Mouse (Mus musculus): ENCODE measurements around the gene Lrrk1.

DNA sequence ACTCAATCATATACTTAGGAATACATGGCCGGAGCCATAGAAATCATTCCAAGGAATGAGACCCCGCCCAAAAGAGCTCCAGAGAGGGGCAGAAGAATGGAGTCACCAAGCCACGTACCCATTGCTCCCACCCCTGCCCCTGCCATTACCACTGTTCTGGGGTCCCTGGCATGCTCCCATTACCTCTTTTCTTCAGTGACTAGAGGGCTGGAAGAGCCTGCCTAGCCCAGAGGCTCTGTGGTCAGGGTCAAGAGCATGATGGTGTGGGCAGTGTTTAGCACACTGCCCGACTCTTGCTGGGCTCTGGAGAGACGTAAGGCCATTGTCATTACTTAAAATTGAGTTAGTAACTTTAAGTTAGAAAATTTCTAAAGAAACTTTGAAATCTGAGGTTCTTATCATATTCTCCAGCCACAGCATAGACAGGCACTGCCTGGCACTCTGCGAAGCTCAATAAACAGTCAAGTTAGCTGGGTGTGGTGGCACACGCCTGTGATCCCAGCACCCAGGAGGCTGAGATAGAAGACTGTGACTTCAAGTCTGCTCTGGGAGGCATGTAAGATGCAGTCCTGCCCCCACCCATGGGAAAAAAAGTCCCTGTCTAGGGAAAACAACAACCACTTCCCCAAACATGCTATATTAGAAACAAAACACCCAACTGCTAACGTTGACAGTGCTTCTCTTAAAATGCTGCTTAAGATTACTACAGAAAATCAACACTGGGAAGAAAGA is 32.2 kb downstream of the Lrrk1 start:
- no peak for TF ChIP-seq CTCF (IDR thresholded peaks at IDR 0.05; ENCODE audit: low read depth, low read length)
- no peak for TF ChIP-seq GATA2 (IDR thresholded peaks at IDR 0.05; ENCODE audit: borderline replicate concordance, low read depth, low read length)
- TF ChIP-seq GATA1 (IDR thresholded peaks at IDR 0.05; ENCODE audit: borderline replicate concordance, low read length), result no peak

Measured in G1E (cell line).